Mouse (Mus musculus): ENCODE data around the gene Olfr47. TPM values are rescaled to one million over a fixed set of nuclear protein-coding genes. Genes with fewer than 3 reads are reported as not detected.

Gene Olfr47
- polyA plus RNA-seq, 1 experiment: not detected

DNA sequence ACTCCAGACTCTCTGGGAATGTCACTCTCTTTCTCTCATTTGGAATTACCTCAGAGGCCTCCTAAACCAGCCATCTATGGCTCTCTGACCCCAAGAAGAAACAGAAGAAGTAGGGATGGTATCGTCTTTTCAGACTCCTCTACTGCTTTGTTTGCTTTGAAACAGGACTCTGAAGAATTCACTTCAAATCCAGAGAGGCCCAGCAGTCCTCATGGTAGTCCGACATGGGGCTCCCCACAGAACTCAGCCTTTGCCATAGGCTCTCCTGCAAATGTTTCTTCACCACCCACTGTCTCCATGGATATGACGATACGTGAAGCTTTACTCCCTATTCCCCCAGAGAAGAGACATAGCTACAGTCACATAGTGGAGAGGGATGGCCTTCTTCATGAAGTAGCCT lies 42.8 kb downstream of the Olfr47 start:
- Histone ChIP-seq H3K4me3 (ENCODE audit: low read depth, low read length) (no peak overlapping the region), H3K4me1 (ENCODE audit: control insufficient read depth, insufficient read depth, insufficient read length, low read length) (peaks cover 6% of the 10 kb centered on the region; the same call in 1 of the 2 replicates), H3K27ac (ENCODE audit: insufficient read depth, low read depth, low read length) (no peak overlapping the region), H3K36me3 (ENCODE audit: control insufficient read depth, insufficient read depth, low read length) (peaks cover 52% of the 10 kb centered on the region), H3K27me3 (ENCODE audit: control insufficient read depth, insufficient read depth, low read length) (no peaks in the 10 kb centered on the region)
- 89% methylated on average over 4 of the region's 4 CpGs for WGBS
- TF ChIP-seq CTCF (IDR thresholded peaks at IDR 0.05; ENCODE audit: extremely low read depth, insufficient read length, insufficient replicate concordance, low read depth, low read length): no peak
- TF ChIP-seq POLR2A (IDR thresholded peaks at IDR 0.05; ENCODE audit: low read depth, low read length): no peak

DNA sequence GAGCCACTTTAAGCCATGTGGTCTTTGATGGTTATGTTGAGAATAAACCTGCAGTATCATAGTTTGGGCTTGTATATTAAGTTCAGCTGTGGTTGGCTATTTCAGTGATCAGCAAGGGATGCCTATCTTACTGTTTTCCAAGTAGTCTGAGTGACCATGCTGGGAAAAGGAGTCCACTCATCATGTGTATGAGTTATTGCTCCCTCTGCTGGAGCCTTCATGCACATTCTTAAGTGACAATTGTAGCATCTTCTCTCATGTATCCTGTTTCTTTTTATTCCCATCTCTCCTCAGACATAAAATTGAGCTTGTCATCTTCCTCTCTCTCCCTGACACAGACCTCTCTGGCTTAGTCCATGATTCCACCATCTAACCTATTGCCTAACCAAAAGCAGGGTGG lies 46.9 kb downstream of the Olfr47 start:
- Histone ChIP-seq H3K4me3 (ENCODE audit: low read depth, low read length) (no peak overlapping the region), H3K27me3 (ENCODE audit: control insufficient read depth, insufficient read depth, low read length) (no peaks in the 10 kb centered on the region), H3K4me1 (ENCODE audit: control insufficient read depth, insufficient read depth, insufficient read length, low read length) (no peaks in the 10 kb centered on the region), H3K36me3 (ENCODE audit: control insufficient read depth, insufficient read depth, low read length) (peaks cover 79% of the 10 kb centered on the region), H3K27ac (ENCODE audit: insufficient read depth, low read depth, low read length) (no peak overlapping the region)
- no peak for TF ChIP-seq POLR2A (IDR thresholded peaks at IDR 0.05; ENCODE audit: low read depth, low read length)
- no peak for TF ChIP-seq CTCF (IDR thresholded peaks at IDR 0.05; ENCODE audit: extremely low read depth, insufficient read length, insufficient replicate concordance, low read depth, low read length)

DNA sequence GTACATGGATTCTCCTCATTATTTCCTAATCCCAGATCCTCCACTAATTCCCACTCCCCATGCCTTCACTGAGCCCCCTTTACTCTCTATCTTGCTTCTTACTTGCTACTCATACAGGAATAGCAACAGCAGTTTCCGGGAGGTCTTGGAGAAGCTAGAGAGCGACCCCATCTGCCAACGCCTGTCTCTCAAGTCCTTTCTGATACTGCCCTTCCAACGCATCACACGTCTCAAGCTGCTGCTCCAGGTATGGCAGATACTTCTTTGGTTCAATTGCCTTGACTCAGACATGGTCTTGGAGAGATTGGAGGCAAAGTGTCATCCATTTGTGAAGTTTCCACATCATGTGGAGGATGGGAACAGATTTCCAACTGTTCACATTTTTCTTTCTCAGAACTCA lies 49.2 kb downstream of the Olfr47 start:
- Histone ChIP-seq H3K27me3 (ENCODE audit: control insufficient read depth, insufficient read depth, low read length) (no peaks in the 10 kb centered on the region), H3K27ac (ENCODE audit: insufficient read depth, low read depth, low read length) (no peak overlapping the region), H3K36me3 (ENCODE audit: control insufficient read depth, insufficient read depth, low read length) (peaks cover 72% of the 10 kb centered on the region), H3K4me3 (ENCODE audit: low read depth, low read length) (no peak overlapping the region), H3K4me1 (ENCODE audit: control insufficient read depth, insufficient read depth, insufficient read length, low read length) (no peaks in the 10 kb centered on the region)
- WGBS: 94% methylated on average over 5 of the region's 5 CpGs
- TF ChIP-seq POLR2A (IDR thresholded peaks at IDR 0.05; ENCODE audit: low read depth, low read length): no peak
- no peak for TF ChIP-seq CTCF (IDR thresholded peaks at IDR 0.05; ENCODE audit: extremely low read depth, insufficient read length, insufficient replicate concordance, low read depth, low read length)

Other genes starting within 250 kb of the Olfr47 start
- gene Olfr441, start 125.2 kb upstream of the Olfr47 start, polyA plus RNA-seq (2012; rRNA removed): not detected in 2 replicates
- gene Olfr237-ps1, start 85.0 kb upstream of the Olfr47 start, polyA plus RNA-seq (2012; rRNA removed): not detected in 2 replicates
- not detected in 2 replicates for gene Olfr437, start 68.2 kb upstream of the Olfr47 start, polyA plus RNA-seq (2012; rRNA removed)
- gene Olfr13, start 59.4 kb upstream of the Olfr47 start, polyA plus RNA-seq (2012; rRNA removed): not detected in 2 replicates
- not detected in 2 replicates for gene Olfr435, start 34.4 kb upstream of the Olfr47 start, polyA plus RNA-seq (2012; rRNA removed)
- gene Olfr434, start 18.5 kb upstream of the Olfr47 start, polyA plus RNA-seq (2012; rRNA removed): not detected in 2 replicates
- 19.6 and 47.1 TPM in 2 replicates for gene Arhgef5, start 34.1 kb downstream of the Olfr47 start, polyA plus RNA-seq (2012; rRNA removed)
- not detected in 2 replicates for gene Nobox, start 78.0 kb downstream of the Olfr47 start, polyA plus RNA-seq (2012; rRNA removed)

All from small intestine, adult 2 months (tissue).